Mouse (Mus musculus) midbrain, embryonic 16.5 days (tissue): ENCODE results near the gene Rpl19. TPM values are rescaled to one million over a fixed set of nuclear protein-coding genes. Genes with fewer than 3 reads are reported as not detected.

Experiments used
- ATAC-seq: fragments of 200-750 bp; cut with Nextera tagmentation; 2 replicates; pipeline ENCODE4 v1.8.0; 2017; ENCODE audit warnings: moderate TSS enrichment
- H3K27ac ChIP-seq: fragments of 300-500 bp; sonication (generic); 2 replicates; pipeline ENCODE4 v1.5.1; 2014; ENCODE audit warnings: mild to moderate bottlenecking, low read length, mixed read lengths
- H3K27me3 ChIP-seq: fragments of 300-500 bp; sonication (generic); 2 replicates; pipeline ENCODE4 v1.6.1; 2014; ENCODE audit warnings: low read depth, low read length, mixed read lengths; ENCODE audit not compliant: control insufficient read depth, insufficient read depth
- H3K36me3 ChIP-seq: fragments of 300-500 bp; sonication (generic); 2 replicates; pipeline ENCODE4 v1.6.1; 2014; ENCODE audit warnings: mild to moderate bottlenecking, low read length, moderate library complexity, mixed read lengths; ENCODE audit not compliant: control insufficient read depth, insufficient read depth
- H3K4me1 ChIP-seq: fragments of 300-500 bp; sonication (generic); 2 replicates; pipeline ENCODE4 v1.6.1; 2014; ENCODE audit warnings: mild to moderate bottlenecking, low read length, mixed read lengths; ENCODE audit not compliant: control insufficient read depth, insufficient read depth
- H3K4me2 ChIP-seq: fragments of 300-500 bp; sonication (generic); 2 replicates; pipeline ENCODE4 v1.6.1; 2014; ENCODE audit warnings: mild to moderate bottlenecking, low read length, mixed read lengths
- H3K4me3 ChIP-seq: fragments of 300-500 bp; sonication (generic); 2 replicates; pipeline ENCODE4 v1.5.1; 2014; ENCODE audit warnings: low read depth, mild to moderate bottlenecking, low read length, moderate library complexity, mixed read lengths
- H3K9ac ChIP-seq: fragments of 300-500 bp; sonication (generic); 2 replicates; pipeline ENCODE4 v1.6.1; 2014; ENCODE audit warnings: low read depth, low read length, mixed read lengths
- H3K9me3 ChIP-seq: fragments of 300-500 bp; sonication (generic); replicated peaks from 2 replicates; pipeline ENCODE4 v1.6.1; 2014; ENCODE audit warnings: mild to moderate bottlenecking, low read length, mixed read lengths; ENCODE audit not compliant: control insufficient read depth, poor library complexity, severe bottlenecking
- WGBS: fragments of 180-500 bp; shearing (Covaris S2); extraction: QIAGEN DNeasy Blood & Tissue Kit; methylation state at CpG from one replicate; pipeline ENCODE4 v1.1.7; 2014; 5-methylcytosine and 5-hydroxymethylcytosine counted together
- polyA plus RNA-seq: library from polyadenylated mRNA; unstranded; fragments of >200 nt; fragmentation: Nextera tagmentation; extraction: Ambion mirVana; gene quantifications from 2 replicates; pipeline ENCODE4 v1.2.1, GENCODE M21; 2015

Gene Rpl19
- polyA plus RNA-seq, 1 experiment from 2014 or later: 583 TPM

DNA sequence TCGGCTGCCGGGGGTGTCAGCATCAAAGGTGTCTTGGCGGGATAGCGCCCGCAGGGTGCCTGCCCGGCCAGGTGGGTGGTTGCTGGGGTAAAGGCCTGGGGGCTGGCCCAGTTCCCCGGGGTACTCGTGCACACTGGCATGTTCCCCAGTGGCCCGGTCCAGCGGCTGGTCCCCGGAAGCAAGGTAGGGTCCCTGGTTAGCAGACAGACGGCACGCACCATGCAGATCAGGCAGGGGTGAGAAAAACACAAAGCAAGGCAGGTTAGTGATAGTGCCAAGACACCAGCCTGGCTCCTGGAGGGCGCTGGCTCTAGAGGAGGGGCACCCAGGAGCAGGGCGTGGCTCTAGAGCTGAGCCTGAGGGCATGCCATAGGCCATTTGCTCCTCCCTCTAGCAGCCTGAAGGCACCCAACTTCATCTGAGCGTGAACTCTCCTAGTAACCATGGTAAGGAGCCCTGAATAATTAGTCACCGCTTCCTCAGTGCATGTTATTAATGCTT is 23.3 kb upstream of the Rpl19 start:
- no peak overlapping the region for H3K9ac ChIP-seq

DNA sequence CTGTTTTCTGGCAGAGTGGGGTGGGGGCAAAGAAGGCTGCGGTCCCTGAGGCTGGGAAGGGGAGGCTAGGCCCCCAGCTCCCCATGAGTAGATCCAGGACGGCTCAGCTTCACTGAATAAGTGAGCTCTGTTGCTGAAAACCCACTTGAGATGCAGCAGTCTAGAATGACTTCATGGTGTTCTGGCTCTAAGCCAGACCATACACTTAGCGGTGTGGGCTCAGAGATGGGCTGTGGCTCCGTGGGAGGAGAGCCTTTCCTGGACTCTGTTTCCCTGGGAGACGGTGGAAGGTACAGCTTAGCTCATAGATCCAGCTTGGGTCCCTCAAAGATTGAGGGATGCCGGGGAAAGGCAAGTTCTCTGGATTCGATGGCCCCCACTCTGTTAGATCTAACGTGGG is 22.3 kb upstream of the Rpl19 start:
- Histone ChIP-seq H3K36me3 (peaks cover 28% of the 10 kb centered on the region), H3K27ac (0 out of 2 replicates have a peak overlapping the region, but pooled peaks have one; percentile 19)

More for the DNA sequence above, 23.3 kb upstream of the Rpl19 start:
- ATAC-seq: no peak
- Histone ChIP-seq H3K4me2 (no peak overlapping the region), H3K36me3 (peaks cover 28% of the 10 kb centered on the region), H3K9me3 (no peaks in the 10 kb centered on the region), H3K4me3 (no peak overlapping the region), H3K4me1 (no peaks in the 10 kb centered on the region; the same call in 1 of the 2 replicates), H3K27ac (no peak overlapping the region), H3K27me3 (no peaks in the 10 kb centered on the region)
- 33% methylated on average over 17 of the region's 17 CpGs for WGBS

DNA sequence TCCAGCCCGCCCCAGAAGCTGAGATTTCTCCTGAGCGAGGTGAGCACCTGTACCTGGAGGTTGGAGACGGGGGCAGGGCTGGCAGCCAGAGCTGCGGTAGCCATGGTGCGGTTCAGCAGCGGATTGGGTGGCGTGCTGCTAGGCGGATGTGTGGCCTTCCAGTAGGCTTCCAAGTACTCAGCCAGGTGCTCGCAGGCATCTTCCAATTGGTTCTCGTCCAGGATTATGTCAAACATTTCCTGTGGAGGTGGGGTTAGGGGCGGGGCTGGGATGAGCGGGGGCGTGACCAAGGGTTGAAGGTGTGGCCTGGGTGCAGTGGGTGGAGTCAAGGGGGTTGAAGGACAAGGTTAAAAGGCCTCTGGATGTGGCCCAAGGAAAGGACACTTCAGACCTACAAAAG is 21.4 kb upstream of the Rpl19 start:
- H3K4me1 ChIP-seq: no peaks in the 10 kb centered on the region
- no peaks in the 10 kb centered on the region for H3K9me3 ChIP-seq
- H3K27me3 ChIP-seq: no peaks in the 10 kb centered on the region
- H3K27ac ChIP-seq: no peak overlapping the region
- H3K4me2 ChIP-seq: no peak overlapping the region
- H3K4me3 ChIP-seq: no peak overlapping the region
- ATAC-seq: no peak
- H3K9ac ChIP-seq: no peak overlapping the region
- H3K36me3 ChIP-seq: peaks cover 35% of the 10 kb centered on the region
- WGBS: 54% methylated on average over 13 of the region's 13 CpGs

More for the DNA sequence above, 22.3 kb upstream of the Rpl19 start:
- Histone ChIP-seq H3K9me3 (no peaks in the 10 kb centered on the region), H3K4me3 (no peak overlapping the region), H3K4me2 (no peak overlapping the region), H3K27me3 (no peaks in the 10 kb centered on the region), H3K4me1 (no peaks in the 10 kb centered on the region; the same call in 1 of the 2 replicates), H3K9ac (no peak overlapping the region)
- no peak for ATAC-seq
- 70% methylated on average over 8 of the region's 8 CpGs for WGBS

DNA sequence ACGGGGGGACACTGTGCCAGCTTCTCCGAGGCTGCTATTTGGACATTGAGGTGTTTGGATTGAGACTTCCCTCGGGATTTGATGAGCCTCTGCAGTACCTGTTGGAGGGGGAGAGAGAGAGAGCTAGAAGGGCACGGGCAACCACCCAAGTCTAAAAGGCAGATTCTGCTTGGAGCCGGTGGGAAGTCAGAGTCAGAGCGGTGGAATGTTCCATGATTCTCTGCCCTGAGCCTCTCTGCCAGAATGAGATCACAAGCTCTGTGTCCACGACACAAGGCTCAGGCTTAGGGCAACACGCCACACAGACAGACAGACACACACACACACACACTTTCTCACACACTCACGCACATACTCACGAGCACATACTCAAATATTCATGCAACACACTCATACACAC is 20.8 kb upstream of the Rpl19 start:
- H3K27ac ChIP-seq: no peak overlapping the region
- no peak for ATAC-seq
- no peak overlapping the region for H3K4me3 ChIP-seq
- H3K9ac ChIP-seq: no peak overlapping the region
- no peaks in the 10 kb centered on the region for H3K9me3 ChIP-seq
- no peaks in the 10 kb centered on the region for H3K27me3 ChIP-seq
- 83% methylated on average over 10 of the region's 10 CpGs for WGBS
- peaks cover 41% of the 10 kb centered on the region for H3K36me3 ChIP-seq
- no peak overlapping the region for H3K4me2 ChIP-seq
- H3K4me1 ChIP-seq: no peaks in the 10 kb centered on the region

DNA sequence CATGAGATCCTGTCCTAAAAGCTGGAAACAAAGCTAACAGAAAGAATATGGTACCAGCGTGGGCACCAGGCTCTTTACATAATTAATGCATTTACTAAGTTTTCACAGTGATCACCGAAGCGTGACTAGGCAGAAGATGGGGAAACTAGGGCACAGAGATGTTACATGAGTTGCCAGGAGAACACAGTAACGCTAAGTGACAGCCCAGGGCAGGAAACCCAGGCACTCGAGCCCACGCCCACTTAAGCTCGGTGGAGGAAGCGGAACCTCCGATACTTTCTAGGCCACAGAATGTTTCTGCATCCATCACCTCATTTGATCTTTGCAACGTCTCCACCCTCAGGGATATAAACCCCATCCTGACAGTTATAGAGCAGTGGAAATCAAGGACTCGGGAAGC is 18.4 kb upstream of the Rpl19 start:
- no peak overlapping the region for H3K9ac ChIP-seq
- H3K4me1 ChIP-seq: no peaks in the 10 kb centered on the region
- no peak for ATAC-seq
- no peaks in the 10 kb centered on the region for H3K9me3 ChIP-seq
- H3K36me3 ChIP-seq: peaks cover 52% of the 10 kb centered on the region
- 84% methylated on average over 11 of the region's 11 CpGs for WGBS
- H3K4me2 ChIP-seq: no peak overlapping the region
- H3K27ac ChIP-seq: no peak overlapping the region
- H3K4me3 ChIP-seq: no peak overlapping the region
- no peaks in the 10 kb centered on the region for H3K27me3 ChIP-seq

DNA sequence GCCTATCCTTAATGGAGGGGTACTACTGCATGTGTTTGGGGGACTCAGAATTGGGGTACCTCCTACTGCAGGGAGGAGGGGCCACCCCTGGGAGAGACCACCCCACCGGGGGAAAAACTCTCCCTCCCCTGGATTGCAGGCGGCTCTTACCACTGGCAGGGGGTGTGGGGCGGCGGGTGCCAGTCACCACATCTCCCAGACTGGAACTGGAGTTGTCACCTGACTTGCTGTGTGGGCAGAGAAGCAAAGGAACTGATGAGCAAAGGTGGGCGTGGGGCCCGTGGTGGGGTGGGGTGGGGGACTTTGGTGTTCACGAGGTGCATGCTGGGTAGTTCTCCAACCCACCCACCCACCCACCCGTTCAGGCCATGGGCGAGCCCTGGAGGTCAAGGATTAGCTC is 14.8 kb upstream of the Rpl19 start:
- H3K9ac ChIP-seq: no peak overlapping the region
- H3K4me1 ChIP-seq: no peaks in the 10 kb centered on the region; the same call in 1 of the 2 replicates
- 68% methylated on average over 9 of the region's 9 CpGs for WGBS
- no peak overlapping the region for H3K4me2 ChIP-seq
- ATAC-seq: no peak
- H3K4me3 ChIP-seq: no peak overlapping the region
- H3K27ac ChIP-seq: no peak overlapping the region
- H3K36me3 ChIP-seq: peaks cover 56% of the 10 kb centered on the region
- no peaks in the 10 kb centered on the region for H3K9me3 ChIP-seq
- H3K27me3 ChIP-seq: no peaks in the 10 kb centered on the region

DNA sequence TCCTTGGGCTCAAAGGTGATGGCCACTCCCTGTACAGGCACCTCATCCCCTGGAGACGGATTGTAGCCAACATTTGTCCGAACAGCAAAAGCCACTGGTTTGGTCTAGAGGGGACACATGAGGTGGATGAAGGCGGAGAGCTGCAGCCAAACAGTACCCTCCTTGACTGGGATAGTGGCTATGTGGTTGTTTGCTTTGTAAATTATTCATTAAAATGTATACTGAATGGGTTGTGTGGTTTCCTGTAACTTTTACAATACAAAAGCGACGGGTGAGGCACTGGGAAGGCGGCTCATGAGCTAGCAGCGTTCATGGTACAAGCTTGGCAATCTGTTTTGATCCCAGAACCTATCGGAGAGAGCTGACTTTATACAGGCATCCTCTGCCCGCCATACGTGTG is 13.7 kb upstream of the Rpl19 start:
- Histone ChIP-seq H3K4me2 (no peak overlapping the region), H3K9ac (no peak overlapping the region), H3K4me3 (no peak overlapping the region), H3K36me3 (peaks cover 54% of the 10 kb centered on the region), H3K27me3 (no peaks in the 10 kb centered on the region), H3K4me1 (no peaks in the 10 kb centered on the region; the same call in 1 of the 2 replicates), H3K27ac (no peak overlapping the region), H3K9me3 (no peaks in the 10 kb centered on the region)
- WGBS: 91% methylated on average over 10 of the region's 10 CpGs
- no peak for ATAC-seq

DNA sequence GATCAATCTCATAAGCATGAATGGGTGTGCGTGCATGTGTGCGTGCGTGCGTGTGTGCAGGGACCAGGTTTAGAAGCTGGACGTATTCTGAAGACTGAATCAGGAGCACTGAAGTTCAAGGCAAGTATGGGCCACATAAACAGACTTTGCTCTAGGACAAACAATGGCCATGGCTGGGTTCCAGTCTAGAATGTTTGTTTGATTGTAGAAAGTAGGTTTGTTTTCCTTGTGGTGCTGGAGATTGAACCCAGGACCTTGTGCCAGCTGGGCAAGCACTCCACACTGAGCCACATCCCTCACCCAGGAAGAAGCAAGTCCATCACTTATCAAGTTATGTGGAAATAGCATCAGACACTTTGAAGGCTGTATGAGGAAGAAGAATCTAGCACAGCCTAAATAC is 10.3 kb upstream of the Rpl19 start:
- Histone ChIP-seq H3K9ac (no peak overlapping the region), H3K27ac (no peak overlapping the region), H3K4me2 (no peak overlapping the region), H3K4me1 (peaks cover 28% of the 10 kb centered on the region), H3K9me3 (no peaks in the 10 kb centered on the region), H3K36me3 (peaks cover 40% of the 10 kb centered on the region), H3K27me3 (no peaks in the 10 kb centered on the region), H3K4me3 (no peak overlapping the region)
- ATAC-seq: no peak
- 94% methylated on average over 5 of the region's 5 CpGs for WGBS

DNA sequence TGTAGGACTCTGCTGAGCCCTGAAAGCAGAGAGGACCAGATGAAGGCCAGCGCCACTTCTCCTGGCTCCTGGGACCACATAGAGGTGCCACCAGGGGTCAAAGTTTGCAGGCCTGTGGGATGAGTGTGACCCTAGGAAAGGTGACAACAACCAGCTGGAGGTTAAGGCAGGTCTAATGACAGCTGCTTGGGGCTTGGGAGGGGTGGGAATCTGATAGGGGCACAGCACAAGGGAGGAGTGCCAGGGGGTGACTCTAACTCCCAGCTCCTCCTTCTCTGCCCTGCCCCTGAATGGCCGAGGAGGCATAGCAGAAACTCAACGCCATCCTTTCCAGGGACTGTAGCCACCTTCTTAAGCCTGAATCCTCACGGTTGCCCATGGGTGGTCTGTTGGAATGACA is 9.7 kb upstream of the Rpl19 start:
- peaks cover 34% of the 10 kb centered on the region for H3K36me3 ChIP-seq

More for the DNA sequence above, 9.7 kb upstream of the Rpl19 start:
- Histone ChIP-seq H3K4me3 (no peak overlapping the region), H3K4me2 (no peak overlapping the region), H3K27ac (no peak overlapping the region), H3K4me1 (peaks cover 31% of the 10 kb centered on the region), H3K9ac (no peak overlapping the region), H3K27me3 (no peaks in the 10 kb centered on the region), H3K9me3 (no peaks in the 10 kb centered on the region)
- ATAC-seq: no peak
- 77% methylated on average over 4 of the region's 4 CpGs for WGBS
